Comparison of ENCODE assay signal across 8 mouse cellular contexts in genomic region chr16:43506189-43506751, GRCm38 (mm10).
DNase-seq lines count a peak whose midpoint lies in the region; ATAC-seq and TF ChIP-seq lines count a peak whose summit lies in the region.

No protein-coding gene starts in this region.

- no peak overlapping the region for H3K9ac ChIP-seq in intestine, postnatal 0 days (ENCODE audit: low read depth, low read length)
- H3K9ac ChIP-seq in stomach, postnatal 0 days (ENCODE audit: low read length) = no peak overlapping the region

- H3K4me3 ChIP-seq in intestine, postnatal 0 days (ENCODE audit: low read depth, low read length) = 0 out of 2 replicates have a peak overlapping the region, but pooled peaks have one; percentile 4
- H3K4me3 ChIP-seq in stomach, postnatal 0 days (ENCODE audit: low read depth, low read length) = 0 out of 2 replicates have a peak overlapping the region, but pooled peaks have one; percentile 3

- no peak overlapping the region for H3K27ac ChIP-seq in intestine, postnatal 0 days (ENCODE audit: low read depth, low read length)
- no peak overlapping the region for H3K27ac ChIP-seq in stomach, postnatal 0 days (replicated peaks)

- TF ChIP-seq CTCF in intestine, postnatal 0 days (IDR thresholded peaks at IDR 0.05; ENCODE audit: low read depth) = no peak
- no peak for TF ChIP-seq CTCF in stomach, postnatal 0 days (IDR thresholded peaks at IDR 0.05; ENCODE audit: low read depth)

- no peak for ATAC-seq in intestine, postnatal 0 days
- no peak for ATAC-seq in stomach, postnatal 0 days (ENCODE audit: low FRiP score, low TSS enrichment)

- no peaks in the 10 kb centered on the region for H3K9me3 ChIP-seq in intestine, postnatal 0 days (ENCODE audit: control insufficient read depth)
- H3K9me3 ChIP-seq in stomach, postnatal 0 days (ENCODE audit: control insufficient read depth, low read length) = no peaks in the 10 kb centered on the region

- TF ChIP-seq EP300 in stomach, postnatal 0 days (optimal IDR thresholded peaks at IDR 0.05) = no peak

- DNase-seq in adrenal gland, postnatal 10 days = peak; percentile 37
- no peak for DNase-seq in adrenal gland, postnatal 36 days
- peak; percentile 23 for DNase-seq in retina, postnatal 1 day
- DNase-seq in retina, embryonic 14.5 days (ENCODE audit: low spot score) = no peak
- no peak for DNase-seq in stomach, postnatal 0 days (ENCODE audit: low spot score)
- DNase-seq in testis, postnatal 14 days (ENCODE audit: low spot score) = no peak
- DNase-seq in frontal cortex, postnatal 14 days (ENCODE audit: low spot score in 2 of 2) = no peak

- peak overlapping the region; percentile 32 for H3K4me2 ChIP-seq in intestine, postnatal 0 days (replicated peaks; ENCODE audit: low read depth)
- peak overlapping the region; percentile 42 for H3K4me2 ChIP-seq in stomach, postnatal 0 days (replicated peaks; ENCODE audit: low read depth)

- 36% methylated on average over 9 of the region's 9 CpGs for WGBS in intestine, postnatal 0 days
- 30% methylated on average over 9 of the region's 9 CpGs for WGBS in stomach, postnatal 0 days

- no peaks in the 10 kb centered on the region for H3K36me3 ChIP-seq in intestine, postnatal 0 days (ENCODE audit: control insufficient read depth, insufficient read depth)
- H3K36me3 ChIP-seq in stomach, postnatal 0 days (ENCODE audit: control insufficient read depth, insufficient read depth, low read length) = no peaks in the 10 kb centered on the region

- no peaks in the 10 kb centered on the region for H3K27me3 ChIP-seq in intestine, postnatal 0 days (replicated peaks; ENCODE audit: control insufficient read depth, insufficient read depth, low read length)
- H3K27me3 ChIP-seq in stomach, postnatal 0 days (ENCODE audit: control insufficient read depth, insufficient read depth, low read length) = no peaks in the 10 kb centered on the region

- no peaks in the 10 kb centered on the region for H3K4me1 ChIP-seq in intestine, postnatal 0 days (replicated peaks; ENCODE audit: control insufficient read depth, insufficient read depth, low read length)
- no peaks in the 10 kb centered on the region for H3K4me1 ChIP-seq in stomach, postnatal 0 days (replicated peaks; ENCODE audit: control insufficient read depth, insufficient read depth)

Comparison
In these comparisons a context has a peak if more than half of its experiments do, and no peak if none do; other contexts are left out.
1. DNase-seq: peak in adrenal gland, postnatal 10 days (single experiment) and retina, postnatal 1 day (single experiment); none in adrenal gland, postnatal 36 days (0 of 2), retina, embryonic 14.5 days (single experiment), stomach, postnatal 0 days (single experiment), testis, postnatal 14 days (single experiment) and frontal cortex, postnatal 14 days (0 of 2).